Mouse (Mus musculus): ENCODE data around the gene 4921504E06Rik. TPM values are rescaled to one million over a fixed set of nuclear protein-coding genes. Genes with fewer than 3 reads are reported as not detected.

The 4921504E06Rik gene
- polyA plus RNA-seq, 1 experiment from 2014 or later: not detected

GRCm38 (mm10) chr2:19562114-19562829 is 8.6 kb upstream of the 4921504E06Rik start:
- H3K4me2 ChIP-seq (ENCODE audit: low read length): no peak overlapping the region
- H3K36me3 ChIP-seq (ENCODE audit: control insufficient read depth, insufficient read depth, low read length): no peaks in the 10 kb centered on the region
- 56% methylated on average over 5 of the region's 5 CpGs for WGBS
- no peak overlapping the region for H3K9ac ChIP-seq (ENCODE audit: low read length)
- no peak for DNase-seq (ENCODE audit: low spot score)
- no peaks in the 10 kb centered on the region for H3K9me3 ChIP-seq (replicated peaks; ENCODE audit: control insufficient read depth, low read length)
- no peaks in the 10 kb centered on the region for H3K27me3 ChIP-seq (replicated peaks; ENCODE audit: control insufficient read depth, insufficient read depth, low read length)
- H3K4me1 ChIP-seq (ENCODE audit: control insufficient read depth, insufficient read depth, low read length): no peaks in the 10 kb centered on the region
- no peak overlapping the region for H3K27ac ChIP-seq (ENCODE audit: low read depth, low read length)
- no peak for ATAC-seq
- H3K4me3 ChIP-seq (ENCODE audit: low read depth, low read length): no peak overlapping the region

- Histone ChIP-seq H3K27ac (ENCODE audit: low read depth, low read length) (no peak overlapping the region), H3K36me3 (ENCODE audit: control insufficient read depth, insufficient read depth, low read length) (no peaks in the 10 kb centered on the region), H3K9me3 (replicated peaks; ENCODE audit: control insufficient read depth, low read length) (no peaks in the 10 kb centered on the region), H3K27me3 (replicated peaks; ENCODE audit: control insufficient read depth, insufficient read depth, low read length) (no peaks in the 10 kb centered on the region), H3K4me3 (ENCODE audit: low read depth, low read length) (no peak overlapping the region), H3K4me1 (ENCODE audit: control insufficient read depth, insufficient read depth, low read length) (no peaks in the 10 kb centered on the region), H3K4me2 (ENCODE audit: low read length) (no peak overlapping the region), H3K9ac (ENCODE audit: low read length) (no peak overlapping the region)
- no peak for ATAC-seq
- 49% methylated on average over 2 of the region's 2 CpGs for WGBS
- DNase-seq (ENCODE audit: low spot score): no peak
Measured at GRCm38 (mm10) chr2:19560654-19561053, 6.9 kb upstream of the 4921504E06Rik start.

GRCm38 (mm10) chr2:19560071-19560470 is 6.4 kb upstream of the 4921504E06Rik start:
- H3K4me2 ChIP-seq (ENCODE audit: low read length): no peak overlapping the region
- DNase-seq (ENCODE audit: low spot score): no peak

GRCm38 (mm10) chr2:19551396-19551795 is 2.3 kb downstream of the 4921504E06Rik start:
- Histone ChIP-seq H3K4me2 (ENCODE audit: low read length) (no peak overlapping the region), H3K4me1 (ENCODE audit: control insufficient read depth, insufficient read depth, low read length) (peaks cover 13% of the 10 kb centered on the region), H3K9ac (ENCODE audit: low read length) (no peak overlapping the region), H3K27me3 (replicated peaks; ENCODE audit: control insufficient read depth, insufficient read depth, low read length) (no peaks in the 10 kb centered on the region), H3K27ac (ENCODE audit: low read depth, low read length) (no peak overlapping the region), H3K9me3 (replicated peaks; ENCODE audit: control insufficient read depth, low read length) (no peaks in the 10 kb centered on the region), H3K36me3 (ENCODE audit: control insufficient read depth, insufficient read depth, low read length) (no peaks in the 10 kb centered on the region), H3K4me3 (ENCODE audit: low read depth, low read length) (no peak overlapping the region)
- DNase-seq (ENCODE audit: low spot score): no peak
- WGBS: 90% methylated on average over 2 of the region's 2 CpGs
- no peak for ATAC-seq

More at GRCm38 (mm10) chr2:19560071-19560470, 6.4 kb upstream of the 4921504E06Rik start:
- H3K4me3 ChIP-seq (ENCODE audit: low read depth, low read length): no peak overlapping the region
- no peaks in the 10 kb centered on the region for H3K9me3 ChIP-seq (replicated peaks; ENCODE audit: control insufficient read depth, low read length)
- H3K36me3 ChIP-seq (ENCODE audit: control insufficient read depth, insufficient read depth, low read length): no peaks in the 10 kb centered on the region
- no peaks in the 10 kb centered on the region for H3K4me1 ChIP-seq (ENCODE audit: control insufficient read depth, insufficient read depth, low read length)
- no peak overlapping the region for H3K27ac ChIP-seq (ENCODE audit: low read depth, low read length)
- H3K27me3 ChIP-seq (replicated peaks; ENCODE audit: control insufficient read depth, insufficient read depth, low read length): no peaks in the 10 kb centered on the region
- no peak overlapping the region for H3K9ac ChIP-seq (ENCODE audit: low read length)
- no peak for ATAC-seq
- 39% methylated on average over 4 of the region's 4 CpGs for WGBS

- no peaks in the 10 kb centered on the region for H3K9me3 ChIP-seq (replicated peaks; ENCODE audit: control insufficient read depth, low read length)
- no peaks in the 10 kb centered on the region for H3K36me3 ChIP-seq (ENCODE audit: control insufficient read depth, insufficient read depth, low read length)
- H3K27ac ChIP-seq (ENCODE audit: low read depth, low read length): no peak overlapping the region
- H3K9ac ChIP-seq (ENCODE audit: low read length): no peak overlapping the region
- 71% methylated on average over 1 of the region's 1 CpGs for WGBS
- H3K27me3 ChIP-seq (replicated peaks; ENCODE audit: control insufficient read depth, insufficient read depth, low read length): no peaks in the 10 kb centered on the region
- H3K4me3 ChIP-seq (ENCODE audit: low read depth, low read length): no peak overlapping the region
- DNase-seq (ENCODE audit: low spot score) (no peak), ATAC-seq (no peak)
- H3K4me1 ChIP-seq (ENCODE audit: control insufficient read depth, insufficient read depth, low read length): no peaks in the 10 kb centered on the region
- no peak overlapping the region for H3K4me2 ChIP-seq (ENCODE audit: low read length)
Measured at GRCm38 (mm10) chr2:19540906-19541305, 12.8 kb downstream of the 4921504E06Rik start.

GRCm38 (mm10) chr2:19529428-19529827 is 24.3 kb downstream of the 4921504E06Rik start:
- Histone ChIP-seq H3K4me3 (ENCODE audit: low read depth, low read length) (no peak overlapping the region), H3K27ac (ENCODE audit: low read depth, low read length) (no peak overlapping the region), H3K9me3 (replicated peaks; ENCODE audit: control insufficient read depth, low read length) (no peaks in the 10 kb centered on the region), H3K4me2 (ENCODE audit: low read length) (no peak overlapping the region), H3K9ac (ENCODE audit: low read length) (no peak overlapping the region), H3K4me1 (ENCODE audit: control insufficient read depth, insufficient read depth, low read length) (no peaks in the 10 kb centered on the region), H3K27me3 (replicated peaks; ENCODE audit: control insufficient read depth, insufficient read depth, low read length) (no peaks in the 10 kb centered on the region), H3K36me3 (ENCODE audit: control insufficient read depth, insufficient read depth, low read length) (no peaks in the 10 kb centered on the region)
- DNase-seq (ENCODE audit: low spot score): no peak
- no peak for ATAC-seq
- WGBS: 81% methylated on average over 2 of the region's 2 CpGs

GRCm38 (mm10) chr2:19528797-19529196 is 24.9 kb downstream of the 4921504E06Rik start:
- 0% methylated on average over 1 of the region's 1 CpGs for WGBS
- H3K27me3 ChIP-seq (replicated peaks; ENCODE audit: control insufficient read depth, insufficient read depth, low read length): no peaks in the 10 kb centered on the region
- no peak overlapping the region for H3K27ac ChIP-seq (ENCODE audit: low read depth, low read length)
- ATAC-seq (no peak), DNase-seq (ENCODE audit: low spot score) (peak; percentile 77)
- H3K4me2 ChIP-seq (ENCODE audit: low read length): no peak overlapping the region
- H3K36me3 ChIP-seq (ENCODE audit: control insufficient read depth, insufficient read depth, low read length): no peaks in the 10 kb centered on the region
- no peaks in the 10 kb centered on the region for H3K9me3 ChIP-seq (replicated peaks; ENCODE audit: control insufficient read depth, low read length)
- no peak overlapping the region for H3K4me3 ChIP-seq (ENCODE audit: low read depth, low read length)
- no peaks in the 10 kb centered on the region for H3K4me1 ChIP-seq (ENCODE audit: control insufficient read depth, insufficient read depth, low read length)
- no peak overlapping the region for H3K9ac ChIP-seq (ENCODE audit: low read length)

- 86% methylated on average over 5 of the region's 5 CpGs for whole genome bisulfite sequencing
- Histone ChIP-seq H3K4me3 (ENCODE audit: low read depth, low read length) (no peak overlapping the region), H3K27me3 (replicated peaks; ENCODE audit: control insufficient read depth, insufficient read depth, low read length) (no peaks in the 10 kb centered on the region), H3K27ac (ENCODE audit: low read depth, low read length) (no peak overlapping the region), H3K9ac (ENCODE audit: low read length) (no peak overlapping the region), H3K4me1 (ENCODE audit: control insufficient read depth, insufficient read depth, low read length) (no peaks in the 10 kb centered on the region), H3K36me3 (ENCODE audit: control insufficient read depth, insufficient read depth, low read length) (no peaks in the 10 kb centered on the region), H3K9me3 (replicated peaks; ENCODE audit: control insufficient read depth, low read length) (no peaks in the 10 kb centered on the region), H3K4me2 (ENCODE audit: low read length) (no peak overlapping the region)
- DNase-seq (ENCODE audit: low spot score): no peak
- no peak for ATAC-seq
Measured at GRCm38 (mm10) chr2:19524071-19524470, 29.6 kb downstream of the 4921504E06Rik start.

- Histone ChIP-seq H3K9ac (ENCODE audit: low read length) (no peak overlapping the region), H3K9me3 (replicated peaks; ENCODE audit: control insufficient read depth, low read length) (no peaks in the 10 kb centered on the region), H3K4me1 (ENCODE audit: control insufficient read depth, insufficient read depth, low read length) (peaks cover 4% of the 10 kb centered on the region; the same call in 1 of the 2 replicates), H3K27ac (ENCODE audit: low read depth, low read length) (no peak overlapping the region), H3K4me2 (ENCODE audit: low read length) (no peak overlapping the region), H3K36me3 (ENCODE audit: control insufficient read depth, insufficient read depth, low read length) (no peaks in the 10 kb centered on the region), H3K4me3 (ENCODE audit: low read depth, low read length) (no peak overlapping the region), H3K27me3 (replicated peaks; ENCODE audit: control insufficient read depth, insufficient read depth, low read length) (no peaks in the 10 kb centered on the region)
- DNase-seq (ENCODE audit: low spot score) (no peak), ATAC-seq (no peak)
- 35% methylated on average over 7 of the region's 7 CpGs for WGBS
Measured at GRCm38 (mm10) chr2:19521662-19522061, 32.1 kb downstream of the 4921504E06Rik start.

Data from forebrain, embryonic 14.5 days (tissue).